Mouse (Mus musculus) T-helper 17 cell (primary cell): Measurements from ENCODE around the gene Chrm3.

Source experiments
- in situ Hi-C, 2 experiments: fragments of 300-600 bp; cut with MboI, MseI; formaldehyde crosslinking; loops; 1 replicate in 1 of 2; 2 replicates in 1 of 2; pipeline ENCODE4 v1.15.1; 2025; ENCODE audit warnings: high pct_unique_total_duplicates in 2 of 2

Chrm3 gene

DNA sequence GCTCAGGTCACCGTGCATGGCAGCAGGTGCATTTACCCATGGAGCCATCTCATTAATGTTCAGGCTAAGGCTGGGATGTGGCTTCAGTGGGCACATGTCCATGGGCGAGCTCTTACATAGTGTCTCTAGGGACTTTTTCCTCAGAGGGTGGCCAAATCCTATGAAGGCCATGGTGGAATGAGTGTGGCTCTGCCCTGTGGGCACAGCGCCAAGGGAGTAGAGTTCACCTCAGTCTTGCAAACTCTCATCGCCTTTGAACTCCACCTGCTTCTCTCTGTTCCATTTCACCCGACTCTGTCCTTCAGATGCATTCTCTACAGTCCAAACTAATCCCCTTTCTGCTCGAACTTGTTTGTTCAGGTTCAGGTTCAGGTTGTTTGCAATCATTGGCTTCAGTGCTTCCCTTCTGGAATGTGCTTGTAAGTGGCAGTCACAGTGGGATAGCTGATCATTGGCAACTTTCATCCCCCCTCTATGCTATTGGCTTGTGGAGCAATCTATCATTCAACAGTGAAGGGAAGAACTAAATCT is 278.7 kb downstream of the Chrm3 start:
- in situ Hi-C loops = no loop called here

DNA sequence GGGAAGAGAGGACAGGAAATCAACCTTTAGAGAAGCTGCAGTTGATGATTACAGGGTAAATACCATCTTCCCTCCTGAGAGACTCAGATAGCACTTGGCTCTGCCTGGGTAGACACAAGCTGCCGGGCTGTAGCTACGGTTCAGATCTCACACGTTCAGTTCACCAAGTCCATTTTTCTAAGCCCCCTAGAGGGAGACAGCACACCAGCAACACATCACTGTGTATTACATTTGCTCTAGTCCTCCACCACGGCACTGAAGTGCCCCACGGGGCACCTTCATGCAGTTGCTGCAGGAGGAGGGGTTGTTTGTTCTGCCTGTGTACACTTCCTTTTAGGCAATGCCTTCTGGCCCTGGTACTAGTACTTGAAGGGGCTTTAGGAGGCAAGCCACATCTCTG is 289.5 kb downstream of the Chrm3 start:
- in situ Hi-C loops = loop anchor here in 1 of 2 experiments (25.0 kb wide), 1 partner anchor 1009 kb away; no protein-coding TSS in a partner anchor

GRCm38 (mm10) chr13:10068927-10069580 is 291.6 kb downstream of the Chrm3 start:
- in situ Hi-C loops = loop anchor here in 1 of 2 experiments (25.0 kb wide), 1 partner anchor 1007 kb away; no protein-coding TSS in a partner anchor

- in situ Hi-C loops = loop anchor here in 1 of 2 experiments (25.0 kb wide), 1 partner anchor 1005 kb away; no protein-coding TSS in a partner anchor
Measured at GRCm38 (mm10) chr13:10066829-10067618, 293.6 kb downstream of the Chrm3 start.

- in situ Hi-C loops = loop anchor here in 1 of 2 experiments (25.0 kb wide), 1 partner anchor 1003 kb away; no protein-coding TSS in a partner anchor
Measured at GRCm38 (mm10) chr13:10065776-10066175, 294.9 kb downstream of the Chrm3 start.

- in situ Hi-C loops = loop anchor here in 1 of 2 experiments (25.0 kb wide), 1 partner anchor 1000 kb away; no protein-coding TSS in a partner anchor
Measured at GRCm38 (mm10) chr13:10062681-10063080, 298.0 kb downstream of the Chrm3 start.

DNA sequence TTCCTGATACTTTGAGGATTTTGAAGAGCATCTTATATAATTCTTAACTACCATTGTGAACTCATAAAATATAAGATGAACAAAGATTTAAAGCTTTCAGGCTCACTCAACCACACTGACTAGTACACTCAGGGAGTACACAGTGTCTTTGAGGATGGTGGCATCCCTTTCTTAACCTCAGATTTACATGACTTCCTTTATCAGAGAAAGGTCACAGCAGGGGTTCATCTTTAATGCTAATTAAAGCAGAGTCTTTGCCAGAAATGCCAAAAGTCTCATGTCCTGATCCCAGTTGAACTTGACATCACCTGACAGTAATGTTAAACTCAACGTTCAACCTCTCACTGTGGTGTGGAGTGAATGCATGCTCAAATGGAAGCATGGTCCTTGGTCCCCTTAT is 301.7 kb downstream of the Chrm3 start:
- in situ Hi-C loops = loop anchor here in 1 of 2 experiments (25.0 kb wide), 1 partner anchor 997 kb away; no protein-coding TSS in a partner anchor

DNA sequence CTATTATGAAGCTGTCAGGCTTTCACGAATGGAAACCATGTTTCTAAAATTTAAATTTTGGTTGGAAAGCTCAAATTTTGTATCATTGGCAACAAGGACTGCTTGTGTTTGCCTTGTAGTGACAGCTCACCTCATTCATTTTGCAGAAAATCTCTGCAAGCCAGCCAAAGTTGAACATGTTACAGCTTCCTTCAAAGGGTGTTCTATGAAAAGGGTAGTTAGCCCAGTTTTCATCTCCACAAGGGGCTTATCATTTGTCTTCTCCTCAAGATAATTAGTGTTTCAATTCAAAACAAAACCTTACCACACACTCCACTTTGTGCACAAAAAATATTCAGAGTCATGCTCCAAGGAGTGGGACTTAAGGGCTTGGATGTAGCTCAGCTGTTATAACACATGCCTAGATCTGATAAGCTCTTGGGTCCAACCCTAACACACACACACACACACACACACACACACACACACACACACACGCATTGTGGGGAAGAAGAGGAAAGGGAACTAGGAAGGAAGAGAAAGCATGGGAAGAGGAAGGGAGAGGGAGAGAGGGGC is 302.9 kb downstream of the Chrm3 start:
- in situ Hi-C loops = loop anchor here in 1 of 2 experiments (25.0 kb wide), 1 partner anchor 995 kb away; no protein-coding TSS in a partner anchor

GRCm38 (mm10) chr13:10054086-10054485 is 306.6 kb downstream of the Chrm3 start:
- in situ Hi-C loops = loop anchor here in 1 of 2 experiments (25.0 kb wide), 1 partner anchor 992 kb away; no protein-coding TSS in a partner anchor

DNA sequence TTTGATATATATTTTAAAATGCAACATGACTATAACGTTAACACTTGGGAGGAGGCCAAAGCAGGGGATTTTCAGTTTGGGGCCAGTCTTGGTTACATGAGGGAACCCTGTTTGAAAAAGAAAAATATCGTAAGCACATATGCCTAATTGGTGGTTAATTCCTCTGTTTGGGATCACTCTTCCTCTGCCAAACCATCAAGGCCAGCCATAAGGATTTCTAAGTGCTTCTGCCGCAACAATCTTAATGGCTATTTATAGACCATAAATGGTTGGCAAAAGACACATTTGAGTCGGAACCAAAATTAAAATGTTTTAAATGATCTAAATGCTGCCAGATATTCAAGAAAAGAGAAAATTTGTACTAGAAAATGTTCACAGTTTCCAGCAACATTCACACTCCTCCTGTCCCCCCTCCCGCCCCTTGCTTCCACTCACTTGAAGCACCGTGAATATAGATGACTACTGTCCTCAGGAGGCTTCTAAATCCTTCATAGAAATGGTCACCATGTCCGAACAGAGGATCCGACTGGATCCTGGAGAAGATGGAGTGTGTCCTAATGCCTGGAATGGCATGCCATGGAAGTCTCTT is 307.3 kb downstream of the Chrm3 start:
- in situ Hi-C loops = loop anchor here in 1 of 2 experiments (25.0 kb wide), 1 partner anchor 991 kb away; no protein-coding TSS in a partner anchor

GRCm38 (mm10) chr13:10045651-10046350 is 314.8 kb downstream of the Chrm3 start:
- in situ Hi-C loops = no loop called here

DNA sequence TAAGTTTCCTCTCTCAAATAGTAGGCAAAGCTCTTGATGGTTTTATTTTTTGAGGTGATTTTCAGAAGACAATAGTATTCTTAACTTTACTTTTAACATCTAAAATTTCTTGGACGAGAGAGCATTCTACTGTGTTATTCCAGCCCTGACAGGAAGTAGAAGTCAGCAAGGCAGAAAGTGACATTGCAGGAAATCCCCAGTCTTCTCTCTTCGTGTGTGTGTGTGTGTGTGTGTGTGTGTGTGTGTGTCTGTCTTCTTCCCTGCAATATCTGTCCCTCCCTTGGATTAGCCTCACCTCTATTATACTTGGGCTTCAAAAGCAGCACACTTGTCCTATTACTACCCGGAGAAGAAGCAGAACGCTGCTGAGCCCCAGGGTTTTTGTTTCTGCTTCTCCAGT is 316.6 kb downstream of the Chrm3 start:
- in situ Hi-C loops = no loop called here

DNA sequence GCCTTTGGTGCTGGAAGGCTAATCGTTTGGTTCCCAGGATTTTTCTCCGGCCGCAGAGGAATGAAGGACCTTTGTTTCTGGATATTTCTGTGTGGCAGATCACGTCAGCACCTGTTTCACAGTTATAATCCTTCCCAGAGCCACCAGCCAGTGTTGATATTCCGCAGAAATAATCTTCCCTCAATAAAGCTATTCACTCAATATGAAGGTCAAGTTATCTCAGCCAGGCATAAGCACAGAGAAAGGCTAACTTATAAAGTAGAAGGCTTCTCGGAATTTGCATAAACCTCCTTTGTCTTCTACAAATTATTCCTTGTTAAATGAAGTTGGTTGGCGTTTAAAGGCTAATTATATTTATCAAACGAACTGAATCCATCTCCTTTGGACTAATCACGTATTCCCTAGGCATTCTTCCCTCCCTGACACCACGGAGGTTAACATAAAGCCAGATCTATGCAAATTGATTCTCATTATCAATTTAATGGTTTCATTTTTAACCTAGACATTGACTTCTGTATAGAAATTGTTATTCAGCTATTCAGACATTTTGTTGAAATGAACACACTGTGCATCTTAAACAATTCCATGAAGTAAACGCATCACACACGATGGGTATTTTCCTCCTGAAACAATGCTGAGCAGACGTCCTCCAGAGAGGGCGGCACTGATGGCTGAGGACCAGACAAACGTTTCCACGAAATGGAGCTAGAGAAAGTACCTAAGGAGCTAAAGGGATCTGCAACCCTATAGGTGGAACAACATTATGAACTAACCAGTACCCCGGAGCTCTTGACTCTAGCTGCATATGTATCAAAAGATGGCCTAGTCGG is 326.9 kb downstream of the Chrm3 start:
- in situ Hi-C loops = no loop called here

DNA sequence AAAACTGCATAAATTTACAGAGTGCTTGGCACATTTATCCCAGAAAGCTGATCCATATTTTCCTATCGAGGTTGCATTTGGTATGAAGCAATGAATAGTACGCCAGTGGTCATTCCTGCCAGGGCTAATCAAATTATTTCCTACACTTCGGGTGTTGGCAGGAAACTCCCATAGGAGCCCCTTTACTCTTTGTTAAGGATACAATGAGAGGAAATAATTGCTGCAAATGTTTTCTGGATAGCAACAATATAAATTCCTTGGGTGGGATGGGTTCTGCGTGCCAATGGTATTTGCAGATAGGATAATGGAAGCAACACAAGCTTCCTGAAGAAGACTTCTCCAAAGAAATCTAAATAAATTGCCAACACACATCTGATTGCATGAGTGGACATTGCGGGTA is 329.1 kb downstream of the Chrm3 start:
- in situ Hi-C loops = no loop called here

DNA sequence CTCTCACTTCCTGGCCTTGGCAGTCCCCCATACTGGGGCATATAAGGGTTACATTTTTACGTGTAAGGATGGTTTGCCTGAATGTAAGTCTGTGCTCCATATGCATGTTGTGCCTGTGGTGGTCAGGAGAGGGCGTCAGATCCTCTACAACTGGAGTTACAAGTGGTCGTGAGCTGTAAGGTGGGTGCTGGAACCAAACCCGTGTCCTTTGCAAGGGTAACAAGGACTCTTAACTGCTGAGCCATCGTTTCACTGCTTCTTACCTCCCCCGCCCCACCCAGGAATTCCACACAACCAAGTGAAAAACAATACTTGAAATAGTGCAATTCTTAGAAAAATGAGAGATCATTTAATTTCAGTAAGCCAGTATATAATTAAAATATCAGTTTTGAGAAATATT is 330.7 kb downstream of the Chrm3 start:
- in situ Hi-C loops = no loop called here

- in situ Hi-C loops = no loop called here
Measured at GRCm38 (mm10) chr13:10025134-10025533, 335.5 kb downstream of the Chrm3 start.

GRCm38 (mm10) chr13:10023112-10023511 is 337.5 kb downstream of the Chrm3 start:
- in situ Hi-C loops = no loop called here

DNA sequence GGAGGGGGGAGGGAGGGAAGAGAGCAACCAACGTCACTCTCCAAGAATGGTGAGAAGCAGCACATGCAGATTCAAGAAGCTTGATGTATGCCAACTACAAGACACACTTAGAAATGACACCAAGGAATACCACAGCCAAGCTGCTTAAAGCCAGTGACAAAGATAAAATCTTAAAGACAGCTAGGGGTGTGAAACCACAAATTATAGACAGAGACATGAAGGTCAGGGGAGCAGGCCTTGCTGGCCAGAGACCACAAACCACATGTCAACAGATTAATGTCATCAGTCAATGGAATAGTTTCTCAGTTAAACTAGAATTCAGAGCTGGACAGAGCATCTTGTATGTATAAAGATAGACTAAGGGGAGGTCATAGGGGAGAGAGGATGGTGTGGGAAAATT is 341.4 kb downstream of the Chrm3 start:
- in situ Hi-C loops = no loop called here

DNA sequence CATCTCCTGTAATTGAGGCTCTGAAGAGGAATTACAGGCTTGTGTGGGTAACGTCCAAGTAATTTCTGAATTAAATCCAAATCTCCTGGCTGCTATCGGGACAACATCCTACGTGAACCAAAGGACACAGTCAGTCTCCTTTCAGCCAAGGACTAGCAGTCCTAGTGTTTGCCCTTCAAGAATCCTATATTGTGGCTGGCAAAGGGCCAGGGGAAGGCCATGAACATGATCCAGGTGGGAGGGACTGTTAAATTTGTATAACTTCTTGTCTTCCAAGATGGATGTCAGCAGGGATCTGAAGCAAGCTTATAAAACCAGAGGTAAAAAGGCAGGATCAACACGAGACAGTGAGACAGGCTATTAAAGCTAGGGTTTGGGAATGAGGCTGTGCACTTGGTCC is 357.7 kb downstream of the Chrm3 start:
- in situ Hi-C loops = loop anchor here in 1 of 2 experiments (10.0 kb wide), 1 partner anchor 512 kb away; no protein-coding TSS in a partner anchor
